Mouse (Mus musculus): ENCODE results near the gene Gsta1. TPM values are rescaled to one million over a fixed set of nuclear protein-coding genes. Genes with fewer than 3 reads are reported as not detected.
"Not testable (repeated sequence)": the region's sequence is repeated elsewhere in the genome, so short reads cannot be mapped to it uniquely, and the experiment has no call there.

Gene Gsta1
- polyA plus RNA-seq, 1 experiment = not detected

GRCm38 (mm10) chr9:78224418-78224817, 6.0 kb upstream of the Gsta1 start:
- H3K27ac ChIP-seq (ENCODE audit: insufficient read depth, low read depth, low read length) = no peak overlapping the region
- WGBS = 100% methylated on average over 2 of the region's 2 CpGs
- TF ChIP-seq POLR2A (IDR thresholded peaks at IDR 0.05; ENCODE audit: insufficient read depth, low read depth, low read length) (no peak), CTCF (IDR thresholded peaks at IDR 0.05; ENCODE audit: insufficient read depth, low read depth, low read length) (no peak)
- no peaks in the 10 kb centered on the region for H3K4me1 ChIP-seq (ENCODE audit: control insufficient read depth, insufficient read depth, low read length)
- H3K4me3 ChIP-seq (ENCODE audit: insufficient read depth, low read depth, low read length) = no peak overlapping the region

- TF ChIP-seq CTCF (IDR thresholded peaks at IDR 0.05; ENCODE audit: insufficient read depth, low read depth, low read length) (no peak), POLR2A (IDR thresholded peaks at IDR 0.05; ENCODE audit: insufficient read depth, low read depth, low read length) (no peak)
- Histone ChIP-seq H3K27ac (ENCODE audit: insufficient read depth, low read depth, low read length) (no peak overlapping the region), H3K4me1 (ENCODE audit: control insufficient read depth, insufficient read depth, low read length) (no peaks in the 10 kb centered on the region), H3K4me3 (ENCODE audit: insufficient read depth, low read depth, low read length) (no peak overlapping the region)
- WGBS = 88% methylated on average over 11 of the region's 11 CpGs
Measured at GRCm38 (mm10) chr9:78225304-78225703, 5.2 kb upstream of the Gsta1 start.

GRCm38 (mm10) chr9:78228122-78228521, 2.3 kb upstream of the Gsta1 start:
- WGBS = 99% methylated on average over 2 of the region's 2 CpGs
- no peak for TF ChIP-seq CTCF (IDR thresholded peaks at IDR 0.05; ENCODE audit: insufficient read depth, low read depth, low read length)
- no peak for TF ChIP-seq POLR2A (IDR thresholded peaks at IDR 0.05; ENCODE audit: insufficient read depth, low read depth, low read length)
- Histone ChIP-seq H3K4me3 (ENCODE audit: insufficient read depth, low read depth, low read length) (no peak overlapping the region), H3K4me1 (ENCODE audit: control insufficient read depth, insufficient read depth, low read length) (no peaks in the 10 kb centered on the region), H3K27ac (ENCODE audit: insufficient read depth, low read depth, low read length) (no peak overlapping the region)

- H3K4me3 ChIP-seq (ENCODE audit: insufficient read depth, low read depth, low read length); H3K4me1 ChIP-seq (ENCODE audit: control insufficient read depth, insufficient read depth, low read length); H3K27ac ChIP-seq (ENCODE audit: insufficient read depth, low read depth, low read length): not testable (repeated sequence)
- WGBS = 76% methylated on average over 3 of the region's 3 CpGs
Measured at GRCm38 (mm10) chr9:78229658-78230057, 798 bp upstream of the Gsta1 start.

GRCm38 (mm10) chr9:78233121-78233695, 2.8 kb downstream of the Gsta1 start:
- not testable (repeated sequence) for H3K4me1 ChIP-seq (ENCODE audit: control insufficient read depth, insufficient read depth, low read length); H3K4me3 ChIP-seq (ENCODE audit: insufficient read depth, low read depth, low read length); H3K27ac ChIP-seq (ENCODE audit: insufficient read depth, low read depth, low read length)
- no CpG with 5 or more reads among the region's 10 CpGs for WGBS

- 71% methylated on average over 4 of the region's 4 CpGs for WGBS
- H3K4me1 ChIP-seq (ENCODE audit: control insufficient read depth, insufficient read depth, low read length); H3K4me3 ChIP-seq (ENCODE audit: insufficient read depth, low read depth, low read length); H3K27ac ChIP-seq (ENCODE audit: insufficient read depth, low read depth, low read length): not testable (repeated sequence)
Measured at GRCm38 (mm10) chr9:78255683-78256470, 25.4 kb downstream of the Gsta1 start.

- H3K4me1 ChIP-seq (ENCODE audit: control insufficient read depth, insufficient read depth, low read length); H3K4me3 ChIP-seq (ENCODE audit: insufficient read depth, low read depth, low read length); H3K27ac ChIP-seq (ENCODE audit: insufficient read depth, low read depth, low read length): not testable (repeated sequence)
- WGBS = 88% methylated on average over 2 of the region's 3 CpGs
Measured at GRCm38 (mm10) chr9:78256914-78257313, 26.5 kb downstream of the Gsta1 start, which contains the start of gene Gm3776. TSS of gene Gm3776 (plus strand) at chr9:78257129.

- not testable (repeated sequence) for H3K4me1 ChIP-seq (ENCODE audit: control insufficient read depth, insufficient read depth, low read length); H3K4me3 ChIP-seq (ENCODE audit: insufficient read depth, low read depth, low read length); H3K27ac ChIP-seq (ENCODE audit: insufficient read depth, low read depth, low read length)
- WGBS = 0% methylated on average over 1 of the region's 6 CpGs
Measured at GRCm38 (mm10) chr9:78259688-78260087, 29.2 kb downstream of the Gsta1 start.

GRCm38 (mm10) chr9:78270945-78271344, 40.5 kb downstream of the Gsta1 start:
- H3K4me3 ChIP-seq (ENCODE audit: insufficient read depth, low read depth, low read length); H3K27ac ChIP-seq (ENCODE audit: insufficient read depth, low read depth, low read length); H3K4me1 ChIP-seq (ENCODE audit: control insufficient read depth, insufficient read depth, low read length): not testable (repeated sequence)
- 76% methylated on average over 3 of the region's 3 CpGs for WGBS

GRCm38 (mm10) chr9:78282002-78282711, 51.7 kb downstream of the Gsta1 start:
- not testable (repeated sequence) for H3K27ac ChIP-seq (ENCODE audit: insufficient read depth, low read depth, low read length); H3K4me1 ChIP-seq (ENCODE audit: control insufficient read depth, insufficient read depth, low read length); H3K4me3 ChIP-seq (ENCODE audit: insufficient read depth, low read depth, low read length)
- WGBS = 86% methylated on average over 4 of the region's 4 CpGs

- H3K27ac ChIP-seq (ENCODE audit: insufficient read depth, low read depth, low read length); H3K4me3 ChIP-seq (ENCODE audit: insufficient read depth, low read depth, low read length); H3K4me1 ChIP-seq (ENCODE audit: control insufficient read depth, insufficient read depth, low read length): not testable (repeated sequence)
- 87% methylated on average over 1 of the region's 1 CpGs for WGBS
Measured at GRCm38 (mm10) chr9:78289063-78289462, 58.6 kb downstream of the Gsta1 start.

GRCm38 (mm10) chr9:78289723-78290122, 59.3 kb downstream of the Gsta1 start, which contains the start of gene Gm10639:
TSS of gene Gm10639 (plus strand) at chr9:78289923.
- H3K27ac ChIP-seq (ENCODE audit: insufficient read depth, low read depth, low read length); H3K4me3 ChIP-seq (ENCODE audit: insufficient read depth, low read depth, low read length); H3K4me1 ChIP-seq (ENCODE audit: control insufficient read depth, insufficient read depth, low read length): not testable (repeated sequence)
- WGBS = 83% methylated on average over 3 of the region's 3 CpGs
